Mouse (Mus musculus): ENCODE data around the gene Fbxo41. TPM values are rescaled to one million over a fixed set of nuclear protein-coding genes. Genes with fewer than 3 reads are reported as not detected.

The Fbxo41 gene
- 28.0 and 31.3 TPM in 2 replicates for polyA plus RNA-seq (2012; rRNA removed)

GRCm38 (mm10) chr6:85502911-85503250 lies at the start of gene Fbxo41:
Gene Fbxo41 (minus strand): TSS chr6:85502994.

GRCm38 (mm10) chr6:85513531-85513910 lies 10.7 kb upstream of the Fbxo41 start, which contains the start of gene Egr4:
Gene Egr4 (minus strand): TSS chr6:85513589.

GRCm38 (mm10) chr6:85451664-85452410 lies 51.0 kb downstream of the Fbxo41 start, which contains the start of gene Pradc1:
Gene Pradc1 (minus strand): TSS chr6:85451970.

GRCm38 (mm10) chr6:85450697-85451663 lies 51.8 kb downstream of the Fbxo41 start, which contains the start of gene Cct7:
Gene Cct7 (plus strand): TSS chr6:85451514.

GRCm38 (mm10) chr6:85431842-85432431 lies 70.9 kb downstream of the Fbxo41 start, which contains the start of gene Smyd5:
Gene Smyd5 (plus strand): TSS chr6:85431989.

GRCm38 (mm10) chr6:85423836-85424379 lies 78.9 kb downstream of the Fbxo41 start, which contains the start of gene Noto:
Gene Noto (plus strand): TSS chr6:85423886.

Other genes with a start within 250 kb of the Fbxo41 start
- 25.5 and 28.1 TPM in 2 replicates for gene Sfxn5, start 169.6 kb downstream of the Fbxo41 start, polyA plus RNA-seq (2012; rRNA removed)
- gene Rab11fip5, start 128.4 kb downstream of the Fbxo41 start, polyA plus RNA-seq (2012; rRNA removed), result 20.9 and 23.5 TPM in 2 replicates
- gene Noto, start 79.1 kb downstream of the Fbxo41 start, polyA plus RNA-seq (2012; rRNA removed), result not detected in 2 replicates
- gene Smyd5, start 71.0 kb downstream of the Fbxo41 start, polyA plus RNA-seq (2012; rRNA removed), result 89.9 and 92.3 TPM in 2 replicates
- gene Cct7, start 51.5 kb downstream of the Fbxo41 start, polyA plus RNA-seq (2012; rRNA removed), result 316 and 327 TPM in 2 replicates
- gene Pradc1, start 51.0 kb downstream of the Fbxo41 start, polyA plus RNA-seq (2012; rRNA removed), result 21.4 and 24.3 TPM in 2 replicates
- 1.3 and 1.5 TPM in 2 replicates for gene Egr4, start 10.6 kb upstream of the Fbxo41 start, polyA plus RNA-seq (2012; rRNA removed)
- gene Alms1, start 84.5 kb upstream of the Fbxo41 start, polyA plus RNA-seq (2012; rRNA removed), result 5.1 and 5.3 TPM in 2 replicates
- gene Nat8f7, start 210.2 kb upstream of the Fbxo41 start, polyA plus RNA-seq (2012; rRNA removed), result not detected in 2 replicates

All from central nervous system, embryonic 18 days (tissue).